Mouse (Mus musculus) midbrain, postnatal 0 days (tissue): Measurements from ENCODE around the gene Dip2c. TPM values are rescaled to one million over a fixed set of nuclear protein-coding genes. Genes with fewer than 3 reads are reported as not detected.

ENCODE experiments used
- ATAC-seq: fragments of 200-750 bp; cut with Nextera tagmentation; 2 replicates; pipeline ENCODE4 v1.8.0; 2017; ENCODE audit warnings: moderate number of reproducible peaks, mild to moderate bottlenecking, moderate TSS enrichment, moderate library complexity; ENCODE audit not compliant: low FRiP score
- DNase-seq: peaks from one replicate; pipeline ENCODE4 v3.0.0-alpha.2; 2015; ENCODE audit warnings: low spot score
- H3K27ac ChIP-seq: fragments of 300-500 bp; sonication (generic); 2 replicates; pipeline ENCODE4 v1.5.1; 2014; ENCODE audit warnings: low read depth, mild to moderate bottlenecking, low read length, mixed read lengths
- H3K27me3 ChIP-seq: fragments of 300-500 bp; sonication (generic); 2 replicates; pipeline ENCODE4 v1.6.1; 2014; ENCODE audit warnings: low read length, control low read depth, mixed read lengths; ENCODE audit not compliant: insufficient read depth
- H3K36me3 ChIP-seq: fragments of 300-500 bp; sonication (generic); 2 replicates; pipeline ENCODE4 v1.6.1; 2014; ENCODE audit warnings: low read length, control low read depth, mixed read lengths; ENCODE audit not compliant: insufficient read depth
- H3K4me1 ChIP-seq: fragments of 300-500 bp; sonication (generic); 2 replicates; pipeline ENCODE4 v1.6.1; 2014; ENCODE audit warnings: mild to moderate bottlenecking, control low read depth, antibody characterized with exemption, low read length, mixed read lengths; ENCODE audit not compliant: insufficient read depth
- H3K4me2 ChIP-seq: fragments of 300-500 bp; sonication (generic); 2 replicates; pipeline ENCODE4 v1.6.1; 2014; ENCODE audit warnings: low read depth, mild to moderate bottlenecking, low read length, mixed read lengths; ENCODE audit not compliant: poor library complexity, severe bottlenecking
- H3K4me3 ChIP-seq: fragments of 300-500 bp; sonication (generic); 2 replicates; pipeline ENCODE4 v1.5.1; 2014; ENCODE audit warnings: low read depth, mild to moderate bottlenecking, low read length, moderate library complexity
- H3K9ac ChIP-seq: fragments of 300-500 bp; sonication (generic); replicated peaks from 2 replicates; pipeline ENCODE4 v1.6.1; 2014; ENCODE audit warnings: mild to moderate bottlenecking, low read length, moderate library complexity, mixed read lengths; ENCODE audit not compliant: poor library complexity, severe bottlenecking
- H3K9me3 ChIP-seq: fragments of 300-500 bp; sonication (generic); 2 replicates; pipeline ENCODE4 v1.6.1; 2016; ENCODE audit warnings: low read length, control low read depth
- CTCF ChIP-seq: IDR thresholded peaks from 2 replicates; pipeline ENCODE4 v1.5.1; 2016; ENCODE audit warnings: antibody characterized with exemption, mild to moderate bottlenecking
- WGBS: fragments of 180-500 bp; shearing (Covaris S2); extraction: QIAGEN DNeasy Blood & Tissue Kit; methylation state at CpG from one replicate; pipeline ENCODE4 v1.1.7; 2014; 5-methylcytosine and 5-hydroxymethylcytosine counted together
- polyA plus RNA-seq: library from polyadenylated mRNA; unstranded; fragments of >200 nt; fragmentation: Nextera tagmentation; extraction: Ambion mirVana; gene quantifications from 2 replicates; pipeline ENCODE4 v1.2.1, GENCODE M21; 2015
- total RNA-seq: library from RNA; depleted of rRNA; stranded (reverse); fragments of >200 nt; gene quantifications from 2 replicates; pipeline ENCODE4 v1.2.3, GENCODE M21; 2014

The Dip2c gene
- total and polyA plus RNA-seq, 2 experiments from 2014 or later: 9.7 to 74.4 TPM

DNA sequence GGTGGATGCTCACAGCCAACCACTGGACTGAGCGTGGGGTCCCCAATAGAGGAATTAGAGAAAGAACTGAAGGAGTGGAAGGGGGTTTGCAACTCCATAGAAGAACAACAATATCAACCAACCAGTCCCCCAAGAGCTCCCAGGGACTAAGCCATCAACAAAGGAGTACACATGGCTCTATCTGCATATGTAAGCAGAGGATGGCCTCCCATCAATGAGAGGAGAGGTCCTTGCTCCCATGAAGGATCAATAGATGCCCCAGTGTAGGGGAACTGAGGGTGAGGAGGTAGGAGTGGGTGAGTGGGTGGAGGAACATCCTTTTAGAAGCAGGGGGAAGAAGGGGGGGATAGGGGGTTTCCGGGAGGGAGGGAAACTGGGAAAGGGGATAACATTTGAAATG, 356.4 kb downstream of the Dip2c start:
- no peak for ATAC-seq
- no peak for TF ChIP-seq CTCF
- Histone ChIP-seq H3K36me3 (peaks cover 6% of the 10 kb centered on the region; the same call in 1 of the 2 replicates), H3K4me2 (no peak overlapping the region), H3K9ac (no peak overlapping the region), H3K9me3 (no peaks in the 10 kb centered on the region), H3K4me1 (no peaks in the 10 kb centered on the region), H3K27ac (no peak overlapping the region), H3K27me3 (no peaks in the 10 kb centered on the region), H3K4me3 (no peak overlapping the region)
- no peak for DNase-seq
- WGBS: 59% methylated on average over 2 of the region's 2 CpGs

DNA sequence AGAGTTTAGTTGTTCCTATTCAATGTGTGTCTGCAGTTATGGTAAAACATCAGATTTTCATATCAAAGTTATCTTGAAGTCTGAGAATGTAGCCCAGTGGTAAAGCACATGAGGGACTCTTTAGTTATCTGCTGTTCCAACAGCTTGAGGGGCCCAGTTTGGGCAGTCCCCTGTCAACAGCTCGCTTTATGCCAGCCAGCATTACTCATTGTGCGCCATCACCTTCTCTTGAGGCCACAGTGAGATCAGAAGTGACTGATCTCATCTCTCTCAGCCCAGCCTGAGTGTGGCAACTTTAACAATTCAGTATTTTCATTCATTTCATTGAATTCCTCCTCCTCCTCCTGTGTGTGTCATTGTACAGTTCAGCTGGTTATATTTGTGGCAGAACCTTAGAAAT, 359.6 kb downstream of the Dip2c start:
- Histone ChIP-seq H3K36me3 (peaks cover 3% of the 10 kb centered on the region; the same call in 1 of the 2 replicates), H3K9me3 (no peaks in the 10 kb centered on the region), H3K27me3 (no peaks in the 10 kb centered on the region), H3K4me2 (no peak overlapping the region), H3K4me3 (no peak overlapping the region), H3K27ac (no peak overlapping the region), H3K9ac (no peak overlapping the region), H3K4me1 (no peaks in the 10 kb centered on the region)
- TF ChIP-seq CTCF: no peak
- no peak for DNase-seq
- 90% methylated on average over 2 of the region's 2 CpGs for WGBS
- no peak for ATAC-seq

DNA sequence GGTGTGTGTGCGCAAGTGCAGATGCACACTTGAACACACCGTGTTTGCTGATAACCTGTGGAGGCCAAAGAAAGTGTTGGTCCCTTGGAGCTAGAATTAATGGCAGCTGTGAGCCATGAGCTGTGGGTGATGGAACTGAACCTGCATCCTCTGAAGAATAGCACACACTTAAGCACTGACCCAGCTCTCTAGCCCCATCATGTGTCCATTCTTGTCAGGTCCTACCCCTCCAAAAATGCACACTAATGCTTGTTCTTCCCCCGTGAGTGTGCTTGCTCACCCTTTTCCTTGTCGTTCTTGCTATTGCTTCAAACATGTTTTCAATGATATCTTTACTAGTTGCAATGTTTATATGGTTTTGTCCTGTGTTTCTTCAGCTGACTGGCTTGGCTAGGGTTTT, 360.2 kb downstream of the Dip2c start:
- TF ChIP-seq CTCF: peak; percentile 64
- Histone ChIP-seq H3K27ac (no peak overlapping the region), H3K4me1 (no peaks in the 10 kb centered on the region), H3K9ac (no peak overlapping the region), H3K4me3 (no peak overlapping the region), H3K36me3 (peaks cover 6% of the 10 kb centered on the region; the same call in 1 of the 2 replicates), H3K4me2 (no peak overlapping the region), H3K9me3 (no peaks in the 10 kb centered on the region), H3K27me3 (no peaks in the 10 kb centered on the region)
- DNase-seq (peak; percentile 36), ATAC-seq (peak; percentile 72; the same call in 1 of the 2 replicates)
- WGBS: 53% methylated on average over 4 of the region's 4 CpGs

DNA sequence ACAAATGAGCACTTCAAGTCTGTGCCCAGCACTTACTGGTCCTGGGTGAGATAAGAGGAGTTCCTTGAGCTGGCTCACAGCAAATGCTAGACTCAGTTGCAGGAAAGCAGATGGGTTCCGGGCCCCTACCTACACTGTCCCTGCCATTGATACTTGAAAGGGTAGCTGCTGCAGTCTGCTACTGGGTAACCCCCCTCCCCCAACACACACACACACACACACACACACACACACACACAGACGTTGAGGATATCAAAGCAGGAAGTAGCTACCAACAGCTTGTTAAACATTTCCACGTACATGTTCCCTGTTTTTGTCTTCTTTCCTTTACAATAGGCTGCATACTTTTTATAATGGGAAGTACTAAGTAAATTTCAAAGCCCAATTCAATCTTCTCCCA, 361.6 kb downstream of the Dip2c start:
- Histone ChIP-seq H3K27me3 (no peaks in the 10 kb centered on the region), H3K36me3 (peaks cover 6% of the 10 kb centered on the region; the same call in 1 of the 2 replicates), H3K4me3 (no peak overlapping the region), H3K4me2 (no peak overlapping the region), H3K9me3 (no peaks in the 10 kb centered on the region), H3K27ac (no peak overlapping the region), H3K4me1 (no peaks in the 10 kb centered on the region), H3K9ac (no peak overlapping the region)
- ATAC-seq: no peak
- WGBS: 55% methylated on average over 3 of the region's 3 CpGs
- DNase-seq: no peak
- TF ChIP-seq CTCF: no peak

DNA sequence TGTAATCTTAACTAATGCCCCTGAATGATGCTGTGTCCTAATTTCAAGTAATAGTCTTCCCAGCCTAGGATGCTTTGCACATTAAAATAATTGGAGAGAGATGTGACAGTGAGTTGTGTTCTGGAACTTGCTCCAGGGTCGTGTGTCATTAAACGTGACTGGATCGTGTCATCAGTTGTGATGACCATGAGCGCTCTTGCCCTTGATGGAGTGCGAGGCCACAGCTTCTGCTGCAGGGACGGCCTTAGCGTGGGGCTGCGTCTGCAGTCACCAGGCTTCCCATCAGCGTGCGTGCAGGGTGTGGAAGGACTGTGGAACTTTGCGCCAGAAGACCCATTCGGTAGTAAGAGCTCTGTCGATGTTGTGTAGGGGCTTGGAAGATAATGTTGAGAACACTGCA, 372.4 kb downstream of the Dip2c start:
- TF ChIP-seq CTCF: no peak
- H3K27me3 ChIP-seq: no peaks in the 10 kb centered on the region
- no peak overlapping the region for H3K9ac ChIP-seq
- H3K9me3 ChIP-seq: no peaks in the 10 kb centered on the region
- no peaks in the 10 kb centered on the region; the same call in 1 of the 2 replicates for H3K4me1 ChIP-seq
- peaks cover 15% of the 10 kb centered on the region; the same call in 1 of the 2 replicates for H3K36me3 ChIP-seq
- no peak overlapping the region for H3K27ac ChIP-seq
- DNase-seq: no peak
- no peak overlapping the region for H3K4me2 ChIP-seq
- 97% methylated on average over 13 of the region's 13 CpGs for WGBS
- ATAC-seq: no peak
- no peak overlapping the region for H3K4me3 ChIP-seq

DNA sequence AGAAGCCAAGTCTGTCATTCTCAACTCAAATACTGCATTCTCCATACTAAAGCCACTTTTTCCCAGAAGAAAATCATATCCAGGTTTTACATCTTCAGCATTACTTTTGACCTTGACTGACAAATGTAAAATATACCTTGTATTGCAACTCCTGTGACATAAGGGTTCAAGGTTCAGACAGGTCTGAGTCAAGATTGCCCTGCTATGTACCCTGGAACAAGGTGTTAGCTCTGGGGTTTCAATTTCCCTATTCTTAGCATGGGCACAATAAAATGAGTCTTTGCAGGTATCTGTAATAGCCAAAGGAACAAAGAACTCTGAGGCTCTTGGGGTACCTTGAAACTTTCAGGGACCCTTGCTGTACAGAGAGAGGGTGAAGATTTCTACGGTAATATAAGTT, 373.6 kb downstream of the Dip2c start:
- H3K36me3 ChIP-seq: peaks cover 18% of the 10 kb centered on the region; the same call in 1 of the 2 replicates
- no peak overlapping the region for H3K4me2 ChIP-seq
- no peak overlapping the region for H3K4me3 ChIP-seq
- TF ChIP-seq CTCF: no peak
- no peaks in the 10 kb centered on the region for H3K9me3 ChIP-seq
- H3K27me3 ChIP-seq: no peaks in the 10 kb centered on the region
- ATAC-seq: no peak
- no peak for DNase-seq
- H3K4me1 ChIP-seq: no peaks in the 10 kb centered on the region; the same call in 1 of the 2 replicates
- WGBS: 88% methylated on average over 1 of the region's 1 CpGs
- H3K27ac ChIP-seq: no peak overlapping the region
- H3K9ac ChIP-seq: no peak overlapping the region
